Mouse (Mus musculus): ENCODE data around the gene Ankrd13a. TPM values are rescaled to one million over a fixed set of nuclear protein-coding genes. Genes with fewer than 3 reads are reported as not detected.

Gene Ankrd13a
- polyA plus RNA-seq, 1 experiment from 2014 or later: 89.3 TPM

DNA sequence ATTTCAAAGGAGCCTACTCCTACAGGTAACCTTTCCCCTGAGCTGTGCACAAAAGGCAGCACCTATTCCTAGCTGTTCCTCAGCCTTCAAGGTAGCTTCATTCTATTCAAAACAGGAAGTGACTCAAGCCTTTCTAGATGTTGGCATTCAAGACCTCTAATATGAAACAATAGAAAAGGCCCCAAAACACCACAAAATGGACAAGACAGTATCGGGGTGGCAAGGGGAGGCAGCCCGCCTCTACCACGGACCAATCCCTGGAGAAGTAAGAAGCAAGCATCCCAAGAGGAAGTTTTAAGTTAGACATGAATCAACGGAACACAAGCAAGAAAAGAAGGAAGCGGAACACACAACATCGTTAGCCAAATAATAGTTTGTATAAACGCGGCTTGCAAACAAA lies 2.7 kb upstream of the Ankrd13a start:
- Histone ChIP-seq H3K4me3 (no peak overlapping the region), H3K9ac (no peak overlapping the region), H3K9me3 (no peaks in the 10 kb centered on the region), H3K36me3 (no peaks in the 10 kb centered on the region), H3K4me2 (replicated peaks) (peak overlapping the region; percentile 93), H3K4me1 (peaks cover 31% of the 10 kb centered on the region), H3K27ac (no peak overlapping the region), H3K27me3 (replicated peaks) (no peaks in the 10 kb centered on the region)
- no peak for ATAC-seq (ENCODE audit: low FRiP score, low read depth)
- WGBS: 81% methylated on average over 8 of the region's 8 CpGs

DNA sequence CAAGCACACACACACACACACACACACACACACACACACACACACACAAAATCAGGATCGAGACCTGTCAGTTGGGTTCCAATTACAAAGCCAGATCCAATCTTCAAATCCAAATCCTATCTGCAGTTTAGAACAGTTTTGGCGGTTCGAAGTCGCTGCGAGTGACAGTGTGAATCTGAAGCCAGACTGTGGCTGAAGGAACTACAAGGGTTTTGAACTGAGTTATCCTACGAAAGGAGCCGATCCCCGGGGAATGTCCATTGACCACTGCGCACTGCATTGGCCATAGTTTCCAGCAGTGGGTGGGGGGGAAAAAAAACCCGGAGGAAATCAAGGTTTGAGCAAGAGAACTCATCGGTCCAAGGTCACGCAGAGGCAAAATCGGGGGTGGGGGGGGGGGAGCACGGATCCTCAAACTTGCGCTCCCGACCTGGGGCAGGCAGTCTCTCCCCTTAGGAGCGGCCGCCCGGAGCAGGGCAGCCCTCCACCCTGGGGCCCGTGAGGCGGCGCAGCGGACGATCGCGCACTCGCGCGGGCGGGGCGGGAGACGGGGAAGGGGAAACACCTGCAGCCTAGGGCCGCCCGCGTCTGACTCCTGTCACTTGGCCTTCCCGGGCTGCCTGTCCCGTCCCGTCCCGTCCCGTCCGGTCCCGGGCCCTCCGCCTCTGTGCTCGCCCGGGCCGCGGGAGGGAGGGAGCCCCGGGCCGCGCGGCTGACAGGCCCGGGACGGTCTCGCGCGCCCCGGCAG lies 1.8 kb upstream of the Ankrd13a start:
- Histone ChIP-seq H3K9me3 (no peaks in the 10 kb centered on the region), H3K4me2 (replicated peaks) (peak overlapping the region; percentile 93), H3K4me1 (peaks cover 37% of the 10 kb centered on the region), H3K36me3 (no peaks in the 10 kb centered on the region), H3K9ac (peak overlapping the region; percentile 97), H3K27me3 (replicated peaks) (no peaks in the 10 kb centered on the region), H3K4me3 (peak overlapping the region; percentile 100), H3K27ac (peak overlapping the region; percentile 46; the same call in 1 of the 2 replicates)
- WGBS: 2% methylated on average over 39 of the region's 57 CpGs
- ATAC-seq (ENCODE audit: low FRiP score, low read depth): peak; percentile 67

GRCm38 (mm10) chr5:114773211-114773710 lies 1.2 kb upstream of the Ankrd13a start:
- Histone ChIP-seq H3K27me3 (replicated peaks) (no peaks in the 10 kb centered on the region), H3K36me3 (no peaks in the 10 kb centered on the region), H3K9ac (peak overlapping the region; percentile 97), H3K4me2 (replicated peaks) (peak overlapping the region; percentile 93), H3K9me3 (no peaks in the 10 kb centered on the region), H3K4me1 (peaks cover 42% of the 10 kb centered on the region), H3K27ac (peak overlapping the region; percentile 46; the same call in 1 of the 2 replicates), H3K4me3 (peak overlapping the region; percentile 100)
- under 1% methylated on average over 52 of the region's 52 CpGs for WGBS
- peak; percentile 81 for ATAC-seq (ENCODE audit: low FRiP score, low read depth)

DNA sequence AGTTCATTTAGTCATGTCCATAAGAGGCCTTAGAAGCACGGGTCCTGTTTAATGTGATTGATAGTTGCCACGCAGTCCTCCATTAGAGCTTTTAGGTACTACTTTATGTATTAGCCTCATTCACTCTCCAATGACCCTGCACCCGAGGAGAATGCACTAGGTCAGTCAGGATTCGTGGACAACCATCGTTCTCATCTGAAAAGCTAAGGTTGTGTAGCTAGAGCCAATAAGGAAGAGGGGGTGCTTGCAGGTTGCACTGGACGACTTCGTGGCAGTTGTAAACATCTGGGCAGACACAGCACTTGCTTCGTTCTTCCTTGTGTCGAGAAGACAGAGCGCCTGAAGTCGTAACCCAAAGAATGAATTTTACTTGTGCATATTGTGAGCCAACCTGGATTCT lies 697 bp upstream of the Ankrd13a start:
- H3K4me3 ChIP-seq: peak overlapping the region; percentile 100
- peaks cover 42% of the 10 kb centered on the region for H3K4me1 ChIP-seq
- H3K27ac ChIP-seq: peak overlapping the region; percentile 76; the same call in 1 of the 2 replicates
- H3K27me3 ChIP-seq (replicated peaks): no peaks in the 10 kb centered on the region
- ATAC-seq (ENCODE audit: low FRiP score, low read depth): 0 out of 2 replicates have a peak, but pooled peaks have one; percentile 1
- H3K9me3 ChIP-seq: no peaks in the 10 kb centered on the region
- WGBS: 2% methylated on average over 11 of the region's 11 CpGs
- H3K36me3 ChIP-seq: no peaks in the 10 kb centered on the region
- peak overlapping the region; percentile 93 for H3K4me2 ChIP-seq (replicated peaks)
- peak overlapping the region; percentile 97 for H3K9ac ChIP-seq

GRCm38 (mm10) chr5:114775056-114775979 lies 841 bp downstream of the Ankrd13a start, which contains the start of gene Git2:
Gene Git2, minus strand, starts transcription at chr5:114775517.
- Histone ChIP-seq H3K4me2 (replicated peaks) (peak within 1 kb of the TSS; percentile 93), H3K4me1 (peaks cover 45% of the 10 kb centered on the region), H3K9ac (peak within 1 kb of the TSS; percentile 97), H3K36me3 (no peaks in the 10 kb centered on the region), H3K27ac (peak within 1 kb of the TSS; percentile 76), H3K4me3 (peak within 1 kb of the TSS; percentile 100), H3K27me3 (replicated peaks) (no peaks in the 10 kb centered on the region), H3K9me3 (no peaks in the 10 kb centered on the region)
- under 1% methylated on average over 53 of the region's 63 CpGs for WGBS
- ATAC-seq (ENCODE audit: low FRiP score, low read depth): no peak

DNA sequence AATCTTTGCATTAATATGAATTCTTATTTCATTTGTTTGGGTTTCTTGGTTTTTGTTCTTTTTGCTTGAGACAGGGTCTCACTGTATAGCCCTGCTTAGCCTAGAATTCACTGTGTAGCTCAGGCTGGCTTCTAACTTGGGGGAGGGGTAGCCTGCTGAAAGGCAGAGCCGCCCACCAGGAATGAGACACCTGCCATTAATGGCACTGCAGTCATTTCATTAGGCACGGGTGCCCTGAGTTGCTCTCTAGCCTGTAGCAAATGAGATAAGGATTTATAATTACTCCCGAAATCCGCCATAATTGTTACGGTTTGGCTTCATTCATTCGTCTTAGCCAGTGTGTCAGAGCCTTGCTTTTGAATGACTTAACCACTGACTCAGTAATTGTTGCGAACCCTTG lies 1.7 kb downstream of the Ankrd13a start:
- no peaks in the 10 kb centered on the region for H3K9me3 ChIP-seq
- no peak for ATAC-seq (ENCODE audit: low FRiP score, low read depth)
- no peaks in the 10 kb centered on the region for H3K36me3 ChIP-seq
- H3K9ac ChIP-seq: peak overlapping the region; percentile 13; the same call in 1 of the 2 replicates
- H3K4me2 ChIP-seq (replicated peaks): peak overlapping the region; percentile 93
- 59% methylated on average over 7 of the region's 7 CpGs for WGBS
- H3K27ac ChIP-seq: no peak overlapping the region
- peak overlapping the region; percentile 22 for H3K4me3 ChIP-seq
- H3K4me1 ChIP-seq: peaks cover 51% of the 10 kb centered on the region
- no peaks in the 10 kb centered on the region for H3K27me3 ChIP-seq (replicated peaks)

GRCm38 (mm10) chr5:114779956-114780489 lies 5.5 kb downstream of the Ankrd13a start:
- Histone ChIP-seq H3K4me3 (no peak overlapping the region), H3K4me2 (replicated peaks) (no peak overlapping the region), H3K36me3 (no peaks in the 10 kb centered on the region), H3K9ac (no peak overlapping the region), H3K27me3 (replicated peaks) (no peaks in the 10 kb centered on the region), H3K4me1 (peaks cover 39% of the 10 kb centered on the region), H3K27ac (no peak overlapping the region), H3K9me3 (no peaks in the 10 kb centered on the region)
- ATAC-seq (ENCODE audit: low FRiP score, low read depth): no peak
- WGBS: 81% methylated on average over 7 of the region's 7 CpGs

GRCm38 (mm10) chr5:114780912-114781311 lies 6.4 kb downstream of the Ankrd13a start:
- Histone ChIP-seq H3K36me3 (no peaks in the 10 kb centered on the region), H3K27ac (no peak overlapping the region), H3K4me1 (peaks cover 34% of the 10 kb centered on the region), H3K9ac (no peak overlapping the region), H3K4me2 (replicated peaks) (no peak overlapping the region), H3K9me3 (no peaks in the 10 kb centered on the region), H3K4me3 (no peak overlapping the region), H3K27me3 (replicated peaks) (no peaks in the 10 kb centered on the region)
- ATAC-seq (ENCODE audit: low FRiP score, low read depth): no peak
- WGBS: 79% methylated on average over 7 of the region's 7 CpGs

DNA sequence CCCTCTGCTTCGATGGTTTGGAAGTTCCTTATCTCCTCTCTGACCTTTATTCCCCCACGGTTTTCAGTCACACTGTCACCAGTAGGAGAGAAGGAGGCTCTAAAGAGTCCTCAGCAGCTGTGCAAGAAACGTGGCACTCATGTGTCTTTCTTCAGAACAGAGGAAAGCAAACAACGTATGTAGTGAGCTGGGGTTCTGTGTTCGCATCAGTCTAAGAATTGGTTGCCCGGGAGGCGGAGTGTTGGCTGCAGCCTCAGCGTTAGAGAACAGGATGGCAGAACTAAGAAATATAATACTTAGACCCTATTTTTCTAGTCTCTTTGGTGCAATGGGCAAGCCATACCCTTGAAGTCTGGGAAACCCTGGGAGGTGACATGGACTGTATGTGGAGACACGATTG lies 8.5 kb downstream of the Ankrd13a start:
- 91% methylated on average over 9 of the region's 9 CpGs for WGBS
- H3K27me3 ChIP-seq (replicated peaks): no peaks in the 10 kb centered on the region
- peaks cover 16% of the 10 kb centered on the region for H3K4me1 ChIP-seq
- H3K27ac ChIP-seq: no peak overlapping the region
- peaks cover 19% of the 10 kb centered on the region for H3K36me3 ChIP-seq
- no peak for ATAC-seq (ENCODE audit: low FRiP score, low read depth)
- no peak overlapping the region for H3K9ac ChIP-seq
- no peak overlapping the region for H3K4me3 ChIP-seq
- no peak overlapping the region for H3K4me2 ChIP-seq (replicated peaks)
- no peaks in the 10 kb centered on the region for H3K9me3 ChIP-seq

DNA sequence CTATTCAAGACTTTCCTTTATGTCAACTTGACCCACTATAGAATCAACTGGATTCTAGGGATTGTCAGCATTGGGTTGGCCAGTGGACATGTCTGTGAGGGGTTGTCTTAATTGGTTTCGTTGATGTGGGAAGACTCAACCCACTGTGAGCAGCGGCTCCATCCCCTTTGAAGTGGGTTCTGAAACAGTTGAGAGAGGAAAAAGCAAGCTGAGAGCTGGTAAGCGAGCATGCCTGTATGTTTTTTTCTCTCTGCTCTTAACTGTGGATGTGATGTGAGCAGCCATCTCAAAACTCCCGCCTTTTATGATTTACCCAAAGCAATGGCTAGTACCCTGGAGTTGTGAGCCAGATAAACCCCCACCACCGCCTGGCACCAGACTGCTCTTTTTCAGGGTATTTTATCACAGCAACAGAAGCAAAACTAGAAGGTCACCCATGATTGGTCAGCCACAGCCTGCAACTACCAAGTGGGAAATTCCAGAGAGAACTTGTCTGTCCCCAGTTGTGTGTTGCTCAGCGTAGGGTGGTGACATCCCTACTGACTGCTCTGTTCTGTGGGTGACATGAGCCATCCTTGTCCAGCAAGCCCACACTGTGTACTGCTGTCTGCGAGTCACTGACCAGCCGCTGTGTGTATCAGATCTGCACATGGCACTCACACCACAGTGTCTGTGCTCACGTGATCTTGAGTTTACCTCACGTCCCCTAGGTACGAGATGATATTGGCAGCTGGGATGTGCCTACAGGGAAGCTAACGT lies 9.1 kb downstream of the Ankrd13a start:
- no peak for ATAC-seq (ENCODE audit: low FRiP score, low read depth)
- WGBS: 89% methylated on average over 12 of the region's 12 CpGs
- H3K9ac ChIP-seq: no peak overlapping the region
- no peak overlapping the region for H3K27ac ChIP-seq
- H3K36me3 ChIP-seq: peaks cover 25% of the 10 kb centered on the region
- no peak overlapping the region for H3K4me3 ChIP-seq
- peaks cover 15% of the 10 kb centered on the region for H3K4me1 ChIP-seq
- no peaks in the 10 kb centered on the region for H3K9me3 ChIP-seq
- no peak overlapping the region for H3K4me2 ChIP-seq (replicated peaks)
- H3K27me3 ChIP-seq (replicated peaks): no peaks in the 10 kb centered on the region

DNA sequence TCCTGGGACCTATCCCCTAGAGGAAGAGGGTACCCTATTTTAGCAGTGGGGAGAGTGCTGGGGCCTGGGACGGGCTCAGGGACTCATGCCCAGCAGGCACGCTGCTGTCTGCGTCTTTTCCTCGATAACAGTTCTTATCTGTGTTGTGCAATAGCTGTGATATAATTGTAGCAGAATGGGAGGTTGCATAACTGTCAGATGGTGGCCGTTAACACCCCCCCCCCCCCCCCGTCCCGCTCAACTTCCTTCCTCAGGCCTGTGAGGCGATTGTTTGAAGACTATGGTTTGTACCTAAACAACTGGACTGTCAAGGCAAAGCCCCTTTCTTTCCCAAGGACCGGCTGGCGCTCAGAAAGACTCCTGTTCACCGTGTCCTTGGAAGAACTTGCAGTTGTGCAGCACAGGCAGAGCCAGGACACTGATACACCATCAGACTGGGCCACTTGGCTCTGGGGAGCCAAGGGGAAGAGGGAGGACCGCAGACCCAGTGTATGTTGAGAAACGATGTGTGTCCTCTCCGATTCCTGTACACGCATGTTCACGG lies 10.2 kb downstream of the Ankrd13a start:
- H3K9ac ChIP-seq: no peak overlapping the region
- WGBS: 86% methylated on average over 16 of the region's 16 CpGs
- H3K4me3 ChIP-seq: no peak overlapping the region
- no peak overlapping the region for H3K27ac ChIP-seq
- no peaks in the 10 kb centered on the region for H3K27me3 ChIP-seq (replicated peaks)
- H3K36me3 ChIP-seq: peaks cover 34% of the 10 kb centered on the region
- no peak for ATAC-seq (ENCODE audit: low FRiP score, low read depth)
- peaks cover 15% of the 10 kb centered on the region for H3K4me1 ChIP-seq
- no peak overlapping the region for H3K4me2 ChIP-seq (replicated peaks)
- H3K9me3 ChIP-seq: no peaks in the 10 kb centered on the region
